Mouse (Mus musculus) kidney, embryonic 15.5 days (tissue): ENCODE results near the gene Sox8. TPM values are rescaled to one million over a fixed set of nuclear protein-coding genes. Genes with fewer than 3 reads are reported as not detected.
A peak's percentile ranks its signal among the peaks of the same experiment; 100 is the strongest.

Experiments used
- ATAC-seq: fragments of 200-750 bp; cut with Nextera tagmentation; replicated peaks from 2 replicates; pipeline ENCODE4 v1.8.0; 2017; ENCODE audit warnings: moderate TSS enrichment; ENCODE audit not compliant: low FRiP score
- H3K27ac ChIP-seq: fragments of 300-500 bp; sonication (generic); 2 replicates; pipeline ENCODE4 v1.5.1; 2015; ENCODE audit warnings: mild to moderate bottlenecking, inconsistent platforms
- H3K27me3 ChIP-seq: fragments of 300-500 bp; sonication (generic); 2 replicates; pipeline ENCODE4 v1.6.1; 2015; ENCODE audit warnings: inconsistent platforms
- H3K36me3 ChIP-seq: fragments of 300-500 bp; sonication (generic); 2 replicates; pipeline ENCODE4 v1.6.1; 2015; ENCODE audit warnings: inconsistent platforms
- H3K4me1 ChIP-seq: fragments of 300-500 bp; sonication (generic); 2 replicates; pipeline ENCODE4 v1.6.1; 2015; ENCODE audit warnings: inconsistent platforms
- H3K4me2 ChIP-seq: fragments of 300-500 bp; sonication (generic); 2 replicates; pipeline ENCODE4 v1.6.1; 2015; ENCODE audit warnings: moderate library complexity, mild to moderate bottlenecking, inconsistent platforms
- H3K4me3 ChIP-seq: fragments of 300-500 bp; sonication (generic); replicated peaks from 2 replicates; pipeline ENCODE4 v1.5.1; 2015; ENCODE audit warnings: mild to moderate bottlenecking, inconsistent platforms
- H3K9ac ChIP-seq: fragments of 300-500 bp; sonication (generic); 2 replicates; pipeline ENCODE4 v1.6.1; 2015; ENCODE audit warnings: mild to moderate bottlenecking, inconsistent platforms
- H3K9me3 ChIP-seq: fragments of 300-500 bp; sonication (generic); replicated peaks from 2 replicates; pipeline ENCODE4 v1.6.1; 2016; ENCODE audit warnings: inconsistent platforms
- WGBS: fragments of 180-500 bp; shearing (Covaris S2); methylation state at CpG from one replicate; pipeline ENCODE4 v1.1.7; 2015; ENCODE audit warnings: mixed read lengths; 5-methylcytosine and 5-hydroxymethylcytosine counted together
- polyA plus RNA-seq: library from polyadenylated mRNA; unstranded; fragments of >200 nt; fragmentation: Nextera tagmentation; extraction: Ambion mirVana; gene quantifications from 2 replicates; pipeline ENCODE4 v1.2.1, GENCODE M21; 2015

The Sox8 gene
- polyA plus RNA-seq, 1 experiment from 2014 or later: 5.1 TPM

- Histone ChIP-seq H3K27ac (no peak overlapping the region), H3K27me3 (no peaks in the 10 kb centered on the region), H3K9me3 (no peaks in the 10 kb centered on the region), H3K36me3 (no peaks in the 10 kb centered on the region), H3K9ac (no peak overlapping the region), H3K4me2 (no peak overlapping the region), H3K4me3 (no peak overlapping the region), H3K4me1 (peaks cover 11% of the 10 kb centered on the region)
- 79% methylated on average over 4 of the region's 4 CpGs for WGBS
- no peak for ATAC-seq
Observed at GRCm38 (mm10) chr17:25541768-25542167, 28.7 kb downstream of the Sox8 start.

- WGBS: 76% methylated on average over 5 of the region's 5 CpGs
- H3K4me2 ChIP-seq: no peak overlapping the region
- no peaks in the 10 kb centered on the region for H3K27me3 ChIP-seq
- H3K4me1 ChIP-seq: peaks cover 11% of the 10 kb centered on the region
- H3K4me3 ChIP-seq: no peak overlapping the region
- no peak overlapping the region for H3K9ac ChIP-seq
- ATAC-seq: no peak
- H3K9me3 ChIP-seq: no peaks in the 10 kb centered on the region
- no peak overlapping the region for H3K27ac ChIP-seq
- H3K36me3 ChIP-seq: no peaks in the 10 kb centered on the region
Observed at GRCm38 (mm10) chr17:25540731-25541130, 29.8 kb downstream of the Sox8 start.

GRCm38 (mm10) chr17:25538945-25539875, 31.3 kb downstream of the Sox8 start:
- peak; percentile 81 for ATAC-seq

GRCm38 (mm10) chr17:25530357-25531022, 40.0 kb downstream of the Sox8 start:
- H3K9ac ChIP-seq: no peak overlapping the region
- no peak overlapping the region for H3K27ac ChIP-seq
- ATAC-seq: no peak
- no peaks in the 10 kb centered on the region for H3K9me3 ChIP-seq
- no peak overlapping the region for H3K4me3 ChIP-seq
- H3K4me1 ChIP-seq: no peaks in the 10 kb centered on the region
- H3K4me2 ChIP-seq: no peak overlapping the region
- no peaks in the 10 kb centered on the region for H3K27me3 ChIP-seq
- no peaks in the 10 kb centered on the region for H3K36me3 ChIP-seq
- 72% methylated on average over 8 of the region's 8 CpGs for WGBS

More at GRCm38 (mm10) chr17:25538945-25539875, 31.3 kb downstream of the Sox8 start:
- Histone ChIP-seq H3K4me2 (peak overlapping the region; percentile 52), H3K27ac (peak overlapping the region; percentile 11; the same call in 1 of the 2 replicates), H3K4me3 (peak overlapping the region; percentile 22), H3K27me3 (no peaks in the 10 kb centered on the region), H3K9me3 (no peaks in the 10 kb centered on the region), H3K36me3 (no peaks in the 10 kb centered on the region), H3K4me1 (peaks cover 11% of the 10 kb centered on the region), H3K9ac (no peak overlapping the region)
- WGBS: 24% methylated on average over 27 of the region's 27 CpGs

- no peak for ATAC-seq
Observed at GRCm38 (mm10) chr17:25522080-25522479, 48.4 kb downstream of the Sox8 start.

GRCm38 (mm10) chr17:25520492-25520891, 50.0 kb downstream of the Sox8 start:
- Histone ChIP-seq H3K36me3 (no peaks in the 10 kb centered on the region), H3K27me3 (no peaks in the 10 kb centered on the region), H3K4me3 (no peak overlapping the region), H3K4me2 (no peak overlapping the region), H3K9ac (no peak overlapping the region), H3K9me3 (no peaks in the 10 kb centered on the region), H3K27ac (no peak overlapping the region), H3K4me1 (peaks cover 11% of the 10 kb centered on the region)
- WGBS: 25% methylated on average over 9 of the region's 9 CpGs
- no peak for ATAC-seq

More at GRCm38 (mm10) chr17:25522080-25522479, 48.4 kb downstream of the Sox8 start:
- Histone ChIP-seq H3K9me3 (no peaks in the 10 kb centered on the region), H3K4me2 (no peak overlapping the region), H3K4me1 (peaks cover 7% of the 10 kb centered on the region), H3K27ac (no peak overlapping the region), H3K36me3 (no peaks in the 10 kb centered on the region), H3K27me3 (no peaks in the 10 kb centered on the region), H3K9ac (no peak overlapping the region), H3K4me3 (no peak overlapping the region)
- 67% methylated on average over 12 of the region's 12 CpGs for WGBS

GRCm38 (mm10) chr17:25519511-25519910, 51.0 kb downstream of the Sox8 start:
- no peak overlapping the region for H3K4me3 ChIP-seq
- H3K27ac ChIP-seq: no peak overlapping the region
- H3K27me3 ChIP-seq: no peaks in the 10 kb centered on the region
- H3K9me3 ChIP-seq: no peaks in the 10 kb centered on the region
- no peak for ATAC-seq
- H3K36me3 ChIP-seq: no peaks in the 10 kb centered on the region
- H3K4me1 ChIP-seq: peaks cover 11% of the 10 kb centered on the region
- no peak overlapping the region for H3K9ac ChIP-seq
- H3K4me2 ChIP-seq: no peak overlapping the region
- 82% methylated on average over 5 of the region's 5 CpGs for WGBS

- Histone ChIP-seq H3K9me3 (no peaks in the 10 kb centered on the region), H3K4me3 (no peak overlapping the region), H3K4me2 (no peak overlapping the region), H3K9ac (no peak overlapping the region), H3K4me1 (peaks cover 11% of the 10 kb centered on the region), H3K27ac (no peak overlapping the region), H3K36me3 (no peaks in the 10 kb centered on the region), H3K27me3 (no peaks in the 10 kb centered on the region)
- 0 out of 2 replicates have a peak, but pooled peaks have one; percentile 12 for ATAC-seq
- 89% methylated on average over 17 of the region's 17 CpGs for WGBS
Observed at GRCm38 (mm10) chr17:25518144-25518543, 52.3 kb downstream of the Sox8 start.

GRCm38 (mm10) chr17:25516315-25516714, 54.2 kb downstream of the Sox8 start:
- H3K4me3 ChIP-seq: no peak overlapping the region
- no peak overlapping the region for H3K4me2 ChIP-seq
- H3K4me1 ChIP-seq: peaks cover 11% of the 10 kb centered on the region
- H3K9me3 ChIP-seq: no peaks in the 10 kb centered on the region
- no peaks in the 10 kb centered on the region for H3K27me3 ChIP-seq
- H3K9ac ChIP-seq: no peak overlapping the region
- ATAC-seq: no peak
- WGBS: 19% methylated on average over 5 of the region's 5 CpGs
- no peak overlapping the region for H3K27ac ChIP-seq
- no peaks in the 10 kb centered on the region for H3K36me3 ChIP-seq

Other genes with a start within 250 kb of the Sox8 start
- gene Tpsab1, start 225.1 kb downstream of the Sox8 start, polyA plus RNA-seq: 0.18 and 0.44 TPM in 2 replicates
- 1.9 and 2.2 TPM in 2 replicates for gene Tpsb2, start 204.4 kb downstream of the Sox8 start, polyA plus RNA-seq
- gene Tpsg1, start 201.4 kb downstream of the Sox8 start, polyA plus RNA-seq: 0.47 and 1.5 TPM in 2 replicates
- 2.8 and 3.4 TPM in 2 replicates for gene Cacna1h, start 136.9 kb downstream of the Sox8 start, polyA plus RNA-seq
- gene Tekt4, start 116.1 kb downstream of the Sox8 start, polyA plus RNA-seq: not detected in 2 replicates
- gene Sstr5, start 73.4 kb downstream of the Sox8 start, polyA plus RNA-seq: not detected in 2 replicates
- gene Lmf1, start 8.4 kb upstream of the Sox8 start, polyA plus RNA-seq: 30.9 and 32.1 TPM in 2 replicates
- gene Gng13, start 146.5 kb upstream of the Sox8 start, polyA plus RNA-seq: 0.99 and 1.1 TPM in 2 replicates
- 31.0 and 38.4 TPM in 2 replicates for gene Chtf18, start 156.7 kb upstream of the Sox8 start, polyA plus RNA-seq
- 19.3 and 20.7 TPM in 2 replicates for gene Rpusd1, start 157.0 kb upstream of the Sox8 start, polyA plus RNA-seq
- gene Mslnl, start 165.4 kb upstream of the Sox8 start, polyA plus RNA-seq: 0.08 TPM in 1 of 2 replicates, not detected in the other
- 5.6 and 6.3 TPM in 2 replicates for gene Msln, start 183.7 kb upstream of the Sox8 start, polyA plus RNA-seq
- gene Narfl, start 203.1 kb upstream of the Sox8 start, polyA plus RNA-seq: 30.6 and 31.8 TPM in 2 replicates
- gene Haghl, start 215.0 kb upstream of the Sox8 start, polyA plus RNA-seq: 63.0 and 74.8 TPM in 2 replicates
- 0.23 and 0.29 TPM in 2 replicates for gene Ccdc78, start 215.9 kb upstream of the Sox8 start, polyA plus RNA-seq
- 91.7 and 101 TPM in 2 replicates for gene Fam173a, start 222.2 kb upstream of the Sox8 start, polyA plus RNA-seq
- gene AC134908.4, start 225.0 kb upstream of the Sox8 start, polyA plus RNA-seq: not detected in 2 replicates
- gene Metrn, start 226.4 kb upstream of the Sox8 start, polyA plus RNA-seq: 53.5 and 58.5 TPM in 2 replicates
- gene Fbxl16, start 238.4 kb upstream of the Sox8 start, polyA plus RNA-seq: 1.5 and 2.2 TPM in 2 replicates